Mouse (Mus musculus) embryonic fibroblast, embryonic 13.5 days (primary cell): ENCODE results near the gene Zc3h15. TPM values are rescaled to one million over a fixed set of nuclear protein-coding genes. Genes with fewer than 3 reads are reported as not detected.

ENCODE experiments used
- H3K27ac ChIP-seq: 2 replicates; pipeline ENCODE4 v1.5.1; 2012; ENCODE audit warnings: low read length, control low read depth, inconsistent platforms; ENCODE audit not compliant: insufficient read depth
- H3K4me1 ChIP-seq: 2 replicates; pipeline ENCODE4 v1.6.1; 2011; ENCODE audit warnings: low read length; ENCODE audit not compliant: control insufficient read depth, insufficient read depth
- H3K4me3 ChIP-seq: 2 replicates; pipeline ENCODE4 v1.5.1; 2011; ENCODE audit warnings: mild to moderate bottlenecking, control low read depth, low read length; ENCODE audit not compliant: insufficient read depth
- CTCF ChIP-seq: IDR thresholded peaks from 2 replicates; pipeline ENCODE4 v1.5.1; 2011; ENCODE audit warnings: mild to moderate bottlenecking, control low read depth, low read length, moderate library complexity, borderline replicate concordance; ENCODE audit not compliant: insufficient read depth
- POLR2A ChIP-seq: IDR thresholded peaks from 2 replicates; pipeline ENCODE4 v1.6.1; 2011; ENCODE audit warnings: low read depth, mild to moderate bottlenecking, control low read depth, low read length, moderate library complexity
- polyA plus RNA-seq: library from polyadenylated mRNA; stranded (reverse); fragments of >200 nt; gene quantifications from 2 replicates; pipeline ENCODE4 v1.2.4, GENCODE M21; 2011; ENCODE audit warnings: low read depth; ENCODE audit not compliant: missing spikeins, insufficient read length

Zc3h15 gene
- polyA plus RNA-seq, 1 experiment, result 138 TPM

DNA sequence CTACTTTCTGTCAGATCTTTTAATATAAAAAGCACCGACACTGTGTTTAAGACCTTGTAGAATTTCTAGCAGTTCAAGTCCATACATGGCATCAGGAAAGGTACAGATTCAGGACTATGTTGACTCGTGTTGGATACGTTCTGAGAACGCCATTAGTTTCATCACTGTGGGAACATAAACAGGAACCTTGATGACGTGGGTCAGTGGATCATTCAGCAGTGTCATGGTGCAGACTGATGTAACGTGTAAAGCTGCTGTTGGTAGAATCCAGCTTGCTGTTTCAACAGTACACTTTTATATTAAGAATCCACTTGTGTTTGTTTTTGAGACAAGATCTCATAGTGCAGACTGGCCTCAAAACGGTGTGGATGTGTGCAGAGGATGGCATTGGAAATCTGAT, 28.8 kb downstream of the Zc3h15 start:
- TF ChIP-seq CTCF (no peak), POLR2A (no peak)
- Histone ChIP-seq H3K4me3 (no peak overlapping the region), H3K27ac (no peak overlapping the region; the same call in 1 of the 2 replicates), H3K4me1 (peaks cover 25% of the 10 kb centered on the region)

DNA sequence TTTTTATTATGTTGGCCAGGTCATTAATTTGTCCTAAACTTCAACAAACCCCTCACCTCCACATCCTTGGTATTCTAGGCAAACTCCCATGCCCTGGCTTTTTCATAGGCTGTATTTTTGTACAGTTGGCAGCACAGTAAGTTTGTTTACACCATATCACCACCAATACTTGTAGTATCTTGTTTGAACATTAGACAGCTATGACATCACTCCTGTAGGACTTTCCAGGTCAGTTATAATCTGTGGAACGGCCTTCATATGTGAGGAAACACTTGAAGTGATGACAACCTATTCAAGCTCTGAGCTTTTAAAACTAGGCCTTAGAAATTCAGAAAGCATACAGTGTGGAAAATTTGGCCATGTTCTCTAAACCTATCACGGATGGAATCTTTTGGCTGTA, 29.6 kb downstream of the Zc3h15 start:
- no peak for TF ChIP-seq POLR2A
- no peak for TF ChIP-seq CTCF
- Histone ChIP-seq H3K4me3 (no peak overlapping the region), H3K27ac (no peak overlapping the region), H3K4me1 (peaks cover 25% of the 10 kb centered on the region)

DNA sequence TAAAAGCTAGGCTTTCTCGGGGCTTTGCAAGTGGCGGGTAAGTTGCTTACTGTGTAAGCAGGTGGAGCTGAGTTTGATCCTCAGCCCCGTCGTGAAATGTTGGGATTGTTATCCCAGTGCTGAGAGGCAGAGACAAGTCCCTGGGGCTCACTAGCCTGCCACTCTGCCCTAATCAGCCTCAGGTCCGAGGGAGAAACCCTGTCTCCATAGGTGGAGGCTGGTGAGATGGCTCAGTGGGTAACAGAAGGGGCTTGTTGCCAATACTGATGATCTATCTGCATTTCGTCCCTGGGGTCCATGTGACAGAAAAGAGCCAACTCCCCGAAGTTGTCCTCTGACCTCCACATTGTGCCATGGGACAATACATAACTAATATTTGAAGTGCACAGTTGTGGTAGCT, 30.2 kb downstream of the Zc3h15 start:
- H3K27ac ChIP-seq, result no peak overlapping the region
- peaks cover 25% of the 10 kb centered on the region for H3K4me1 ChIP-seq
- no peak overlapping the region for H3K4me3 ChIP-seq
- TF ChIP-seq POLR2A, result no peak
- TF ChIP-seq CTCF, result no peak

DNA sequence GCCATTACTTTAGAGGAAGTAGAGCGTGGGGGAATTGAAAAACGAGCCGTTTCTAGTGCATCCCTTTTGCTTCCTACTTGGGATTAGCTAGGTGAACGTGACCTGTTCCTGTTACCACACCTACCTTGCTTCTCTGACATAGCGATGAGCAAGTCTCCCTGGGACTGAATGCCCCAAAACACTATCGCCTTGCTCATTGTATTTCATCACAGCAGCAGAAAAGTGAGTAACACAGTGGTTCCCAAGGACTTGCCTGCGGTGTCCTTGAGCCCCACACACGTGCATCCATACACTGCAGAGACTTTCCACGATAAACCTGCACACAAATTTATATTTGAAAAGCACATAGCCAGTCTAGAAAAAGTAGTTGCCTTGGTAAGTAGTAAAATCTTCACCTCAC, 30.7 kb downstream of the Zc3h15 start:
- H3K27ac ChIP-seq, result no peak overlapping the region
- H3K4me3 ChIP-seq, result no peak overlapping the region
- TF ChIP-seq POLR2A (no peak), CTCF (no peak)
- H3K4me1 ChIP-seq, result peaks cover 25% of the 10 kb centered on the region

DNA sequence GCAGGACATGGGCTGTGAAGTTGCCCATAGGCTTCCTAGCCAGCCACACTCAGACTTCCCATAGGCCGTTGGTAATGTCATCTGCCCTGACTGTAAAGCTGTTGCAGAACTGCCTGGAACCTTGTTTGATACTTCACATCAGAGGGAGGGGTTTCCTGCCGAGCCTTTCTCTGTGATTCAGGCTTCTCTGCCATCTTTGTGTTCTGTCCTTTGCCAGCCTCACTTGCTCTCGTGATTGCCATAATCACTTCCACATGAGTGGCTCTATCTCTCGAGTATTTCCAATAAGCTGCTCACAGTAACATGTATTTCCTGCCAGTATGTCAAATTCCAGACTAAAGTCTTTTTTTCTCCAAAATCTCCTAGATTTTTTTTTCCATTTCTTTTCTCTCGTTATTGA, 31.4 kb downstream of the Zc3h15 start:
- Histone ChIP-seq H3K27ac (peak overlapping the region; percentile 84), H3K4me3 (no peak overlapping the region), H3K4me1 (peaks cover 25% of the 10 kb centered on the region)
- TF ChIP-seq CTCF (no peak), POLR2A (no peak)

DNA sequence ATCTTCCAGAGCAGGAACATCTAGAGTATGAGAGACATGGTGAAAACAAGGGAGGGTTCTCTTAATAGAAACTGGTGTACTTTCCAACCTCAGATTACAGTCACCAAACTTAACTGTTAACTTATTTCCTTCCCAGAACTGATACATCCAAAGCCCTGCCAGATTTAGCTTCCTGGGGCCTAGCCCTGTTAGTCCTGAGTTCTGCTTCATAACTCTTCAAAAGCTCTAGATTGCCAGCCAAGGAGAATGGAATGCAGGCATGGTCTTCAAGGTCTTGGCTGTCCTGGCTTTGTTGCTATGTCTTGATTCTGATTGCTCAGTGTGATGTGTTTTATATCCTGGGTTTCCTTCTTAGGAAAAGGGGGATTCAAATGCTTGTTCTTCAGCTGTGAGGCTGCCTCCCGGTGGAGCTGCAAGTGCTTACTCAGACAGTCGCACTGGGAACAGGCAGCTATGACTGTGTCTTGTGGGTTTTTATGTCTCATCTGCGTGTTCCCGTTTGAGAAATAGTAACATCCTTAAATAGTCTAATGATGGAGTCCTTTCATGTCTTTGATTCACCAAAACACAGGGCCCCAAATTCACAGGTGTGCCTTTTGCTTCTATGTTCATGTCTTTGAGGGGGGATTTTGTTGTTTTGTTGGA, 32.1 kb downstream of the Zc3h15 start:
- TF ChIP-seq CTCF, result no peak
- no peak for TF ChIP-seq POLR2A
- Histone ChIP-seq H3K27ac (peak overlapping the region; percentile 84), H3K4me1 (peaks cover 28% of the 10 kb centered on the region)

DNA sequence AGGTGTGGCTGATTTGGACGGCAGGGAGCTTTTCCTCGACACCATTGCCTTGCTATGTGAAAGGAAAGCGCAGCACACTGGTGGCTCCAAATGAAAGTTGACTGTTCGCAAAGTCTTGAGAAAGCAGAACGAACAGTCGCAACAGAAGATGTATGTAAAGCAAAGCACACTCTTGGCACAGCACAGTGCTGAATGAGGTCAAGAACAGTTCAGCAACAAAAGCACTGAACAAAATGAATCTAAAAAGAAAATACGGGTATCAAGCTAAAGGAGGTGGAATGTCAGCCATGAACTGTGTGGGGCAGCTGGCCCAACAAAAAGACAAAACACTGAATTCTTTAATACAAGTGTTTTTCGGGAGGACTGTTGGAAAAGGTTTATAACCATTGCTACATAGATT, 37.1 kb downstream of the Zc3h15 start:
- Histone ChIP-seq H3K4me3 (no peak overlapping the region), H3K27ac (no peak overlapping the region; the same call in 1 of the 2 replicates), H3K4me1 (peaks cover 11% of the 10 kb centered on the region)
- TF ChIP-seq POLR2A (no peak), CTCF (no peak)

More for the DNA sequence above, 32.1 kb downstream of the Zc3h15 start:
- no peak overlapping the region for H3K4me3 ChIP-seq

DNA sequence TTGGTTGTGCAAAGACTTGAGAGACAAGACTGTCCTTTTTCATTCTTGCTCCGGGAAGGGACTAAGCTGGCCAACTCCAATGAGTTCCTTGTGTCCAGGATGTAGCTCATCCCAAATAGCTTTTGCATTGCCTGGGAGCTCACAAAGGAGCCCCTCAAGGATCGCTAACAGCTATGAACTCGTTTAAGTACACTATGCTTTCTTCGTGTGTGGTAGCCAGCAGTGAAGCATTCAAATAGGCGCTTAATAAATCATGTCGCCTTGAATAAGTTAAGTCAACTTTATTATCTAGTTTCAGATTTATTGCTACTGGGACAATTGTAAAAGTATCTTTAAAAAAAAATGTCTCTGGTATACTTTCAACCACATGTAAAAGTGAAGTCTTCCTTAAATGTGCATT, 37.5 kb downstream of the Zc3h15 start:
- Histone ChIP-seq H3K27ac (no peak overlapping the region; the same call in 1 of the 2 replicates), H3K4me1 (peaks cover 8% of the 10 kb centered on the region), H3K4me3 (no peak overlapping the region)
- TF ChIP-seq POLR2A, result no peak
- no peak for TF ChIP-seq CTCF

DNA sequence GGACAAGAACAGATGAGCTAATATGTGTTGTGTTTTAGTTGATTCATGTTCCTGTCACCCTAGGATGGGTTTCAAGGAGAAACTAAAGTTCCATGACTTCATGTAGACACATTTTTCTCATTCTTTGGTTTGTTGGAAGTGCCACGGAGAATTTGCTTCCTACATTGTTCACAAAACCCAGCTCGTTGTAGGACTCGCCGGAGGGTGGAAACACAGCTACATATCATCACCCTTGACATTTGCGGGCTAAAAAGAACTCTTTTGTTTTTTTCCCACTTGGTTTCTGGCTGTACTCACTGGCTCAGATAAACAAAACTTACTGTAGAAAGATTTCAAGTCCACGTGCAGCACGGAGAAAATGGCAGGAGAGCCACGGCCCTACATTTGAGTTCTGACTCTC, 38.0 kb downstream of the Zc3h15 start:
- TF ChIP-seq POLR2A (no peak), CTCF (no peak)
- Histone ChIP-seq H3K4me1 (peaks cover 8% of the 10 kb centered on the region), H3K4me3 (no peak overlapping the region), H3K27ac (peak overlapping the region; percentile 35; the same call in 1 of the 2 replicates)

DNA sequence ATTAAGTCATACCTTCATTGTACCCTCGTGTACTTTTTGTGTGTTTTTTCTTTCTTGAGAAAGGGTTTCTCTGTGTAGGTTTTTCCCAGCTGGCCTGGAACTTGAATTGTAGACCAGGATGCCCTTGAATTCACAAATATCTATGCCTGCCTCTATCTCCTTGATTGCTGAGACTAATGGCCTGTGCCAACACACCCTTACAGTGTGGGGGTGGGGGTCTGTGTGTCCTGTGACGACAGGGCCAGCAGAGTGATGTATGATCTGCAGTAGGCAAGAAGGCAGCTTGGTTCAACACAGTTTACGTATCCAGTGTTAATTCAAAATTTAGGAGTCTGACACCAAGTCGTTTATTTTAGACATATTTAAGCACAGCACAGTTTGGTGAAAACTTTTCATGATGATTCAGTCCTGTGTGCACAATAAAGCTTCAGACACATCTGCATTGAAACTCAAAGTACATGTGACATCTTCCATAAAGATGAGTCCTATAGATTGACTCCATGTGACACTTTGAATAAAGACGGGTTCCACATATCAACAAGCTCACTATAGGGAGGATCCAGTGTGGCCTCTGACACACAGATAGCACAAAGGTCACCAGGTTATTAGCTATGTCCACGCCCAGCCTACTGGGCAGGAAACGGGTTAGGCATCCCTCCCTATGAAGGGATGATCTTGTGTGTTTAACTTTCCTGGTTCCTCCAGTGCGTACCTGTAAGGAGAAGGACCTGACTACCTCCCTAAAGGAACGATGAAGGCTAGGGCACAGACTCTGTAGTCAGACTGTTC, 39.7 kb downstream of the Zc3h15 start:
- Histone ChIP-seq H3K27ac (no peak overlapping the region), H3K4me1 (peaks cover 8% of the 10 kb centered on the region), H3K4me3 (no peak overlapping the region)
- no peak for TF ChIP-seq POLR2A
- TF ChIP-seq CTCF, result no peak
